Mouse (Mus musculus): ENCODE results near the gene Copb2. TPM values are rescaled to one million over a fixed set of nuclear protein-coding genes. Genes with fewer than 3 reads are reported as not detected.

Copb2 gene
- 78.4 TPM for total RNA-seq (2023)

DNA sequence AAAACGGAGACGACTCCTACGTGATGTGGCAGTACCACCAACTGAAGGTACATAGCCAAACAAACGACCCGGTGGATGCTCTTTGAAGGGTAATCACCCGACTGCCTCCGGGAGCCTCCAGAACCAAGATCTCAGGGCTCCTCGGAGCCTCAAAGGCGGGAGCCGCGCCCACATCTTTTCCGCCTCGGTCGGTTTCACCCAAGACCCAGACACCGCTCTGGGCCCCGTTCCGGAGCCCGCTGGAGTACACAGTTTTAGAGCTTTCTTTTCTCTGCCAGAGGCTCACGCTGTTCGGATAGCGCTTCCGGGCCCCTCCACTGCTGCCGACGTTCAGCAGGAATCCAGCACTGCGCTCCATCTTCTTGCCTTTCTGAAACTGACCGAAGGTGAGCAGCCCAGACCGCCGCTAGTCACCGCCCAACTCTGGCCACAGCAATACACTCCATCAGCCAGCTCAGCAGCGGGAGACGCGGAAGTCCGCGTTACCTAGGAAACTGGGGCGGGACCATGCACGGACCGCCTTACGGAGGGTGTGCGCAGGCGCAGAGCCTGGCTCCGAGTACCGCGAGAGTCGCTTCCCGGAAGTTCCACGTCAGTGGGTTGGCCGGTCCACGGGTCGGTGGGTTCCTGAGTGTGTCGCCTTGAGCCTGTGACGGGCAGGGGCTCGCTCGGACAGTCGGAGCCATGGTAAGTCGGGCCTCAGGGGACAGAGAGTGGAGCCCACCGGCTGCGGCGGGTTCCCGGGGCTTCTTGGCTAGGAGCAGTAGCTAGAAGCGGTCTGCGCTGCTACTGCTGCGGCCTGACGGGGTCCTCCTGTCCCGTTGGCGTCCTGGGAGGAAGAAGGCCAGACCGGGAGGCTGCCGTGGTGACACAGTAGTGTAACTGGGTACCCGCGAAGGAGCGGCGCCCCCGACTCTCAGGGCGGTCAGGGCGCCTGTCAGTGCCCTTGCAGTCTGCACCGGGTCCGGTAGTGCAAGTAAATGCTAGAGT lies at the start of gene Copb2:
Copb2 (plus strand) TSS at position 585 of the 990 bp plus-strand sequence.

DNA sequence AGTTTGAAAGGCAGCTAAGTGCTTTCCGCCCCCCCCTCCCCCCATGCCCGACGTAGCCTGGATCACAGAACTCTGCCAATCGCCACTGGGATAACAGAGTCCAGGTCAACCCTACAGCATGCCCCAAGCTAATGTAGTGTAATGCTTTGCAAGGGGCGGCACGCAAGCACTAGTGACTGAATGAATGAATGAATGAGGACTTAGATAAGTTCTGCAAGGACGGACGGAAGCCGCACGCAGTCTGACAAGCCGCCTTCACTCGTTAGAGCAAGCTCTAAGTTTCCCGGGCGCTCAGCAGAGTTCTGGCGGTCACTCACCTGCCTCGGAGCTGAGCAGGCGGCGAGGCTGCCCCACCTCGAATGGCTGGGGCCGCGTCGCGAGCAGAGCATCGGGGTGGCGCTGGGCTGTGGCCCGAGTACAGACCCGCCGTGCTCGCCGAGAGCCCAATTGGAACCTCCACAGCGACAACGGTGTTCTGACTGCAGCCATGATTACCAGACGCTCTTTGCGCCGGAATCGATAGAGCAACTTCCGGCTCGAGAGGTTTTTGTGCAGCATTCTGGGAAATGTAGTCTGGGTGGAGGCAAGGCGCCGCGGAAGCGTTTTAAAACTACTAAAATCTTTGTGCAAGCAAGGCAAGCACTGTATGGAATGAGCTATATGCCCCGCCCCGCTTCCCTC lies 37.8 kb downstream of the Copb2 start, which contains the start of gene Mrps22:
Mrps22 (minus strand) TSS at position 505 of the 681 bp plus-strand sequence.

Other genes with a start within 250 kb of the Copb2 start
- gene Rbp1, start 140.8 kb upstream of the Copb2 start, total RNA-seq (2023): 0.61 TPM
- not detected for gene Rbp2, start 77.6 kb upstream of the Copb2 start, total RNA-seq (2023)
- gene Mrps22, start 37.9 kb downstream of the Copb2 start, total RNA-seq (2023): 18.8 TPM